In genomic region chr19:36815396-36816271, GRCm38 (mm10) we compare ENCODE assay signal across 8 mouse cellular contexts. TPM values are rescaled to one million over a fixed set of nuclear protein-coding genes. Genes with fewer than 3 reads are reported as not detected.
A peak's percentile ranks its signal among the peaks of the same experiment; 100 is the strongest.
DNase-seq lines count a peak whose midpoint lies in the region; ATAC-seq and TF ChIP-seq lines count a peak whose summit lies in the region.

No protein-coding gene starts in this region.

- no peak for TF ChIP-seq POLR2A in liver, adult 2 months (IDR thresholded peaks at IDR 0.05; ENCODE audit: extremely low read depth, insufficient read depth, low read length)

- DNase-seq in liver, adult 2 months (ENCODE audit: extremely low read depth, low read depth, low spot score) = peak; percentile 70
- DNase-seq in liver = no peak
- peak; percentile 27 for DNase-seq in cerebellum, adult 11-12 months
- peak; percentile 93 for DNase-seq in forebrain, embryonic 14.5 days (ENCODE audit: low spot score)
- peak; percentile 90 for DNase-seq in hindbrain, postnatal 0 days (ENCODE audit: low spot score)
- peak; percentile 56 to 60 for DNase-seq in left cerebral cortex, postnatal 14 days (ENCODE audit: low spot score in 2 of 2)
- peak; percentile 69 for DNase-seq in mesoderm, embryonic 11.5 days (ENCODE audit: low read depth, low spot score)

- 17% methylated on average over 32 of the region's 32 CpGs for WGBS in liver, adult 2 months
- WGBS in forebrain, embryonic 14.5 days = 15% methylated on average over 32 of the region's 32 CpGs
- whole genome bisulfite sequencing in hindbrain, postnatal 0 days = 17% methylated on average over 32 of the region's 32 CpGs
- 16% methylated on average over 32 of the region's 32 CpGs for WGBS in stomach, embryonic 16.5 days

- peak overlapping the region; percentile 45 for H3K4me2 ChIP-seq in forebrain, embryonic 14.5 days (ENCODE audit: low read length)
- H3K4me2 ChIP-seq in hindbrain, postnatal 0 days (ENCODE audit: low read depth, low read length) = peak overlapping the region; percentile 47
- peak overlapping the region; percentile 57 for H3K4me2 ChIP-seq in stomach, embryonic 16.5 days (ENCODE audit: low read depth, low read length)

- H3K79me2 ChIP-seq in liver, adult 2 months (ENCODE audit: control insufficient read depth, insufficient read depth, low read length) = no peaks in the 10 kb centered on the region

- H3K27ac ChIP-seq in liver, adult 2 months (replicated peaks; ENCODE audit: insufficient read depth, low read depth, low read length) = no peak overlapping the region
- no peak overlapping the region for H3K27ac ChIP-seq in forebrain, embryonic 14.5 days (ENCODE audit: low read depth, low read length)
- no peak overlapping the region for H3K27ac ChIP-seq in hindbrain, postnatal 0 days
- H3K27ac ChIP-seq in stomach, embryonic 16.5 days (ENCODE audit: low read length) = no peak overlapping the region

- peaks cover 3% of the 10 kb centered on the region; the same call in 1 of the 2 replicates for H3K4me1 ChIP-seq in liver, adult 2 months (ENCODE audit: control insufficient read depth, insufficient read depth, low read length)
- no peaks in the 10 kb centered on the region for H3K4me1 ChIP-seq in forebrain, embryonic 14.5 days (ENCODE audit: control insufficient read depth, insufficient read depth, low read length)
- no peaks in the 10 kb centered on the region for H3K4me1 ChIP-seq in hindbrain, postnatal 0 days (ENCODE audit: insufficient read depth, low read length)
- peaks cover 8% of the 10 kb centered on the region for H3K4me1 ChIP-seq in stomach, embryonic 16.5 days (ENCODE audit: control insufficient read depth, insufficient read depth, low read length)

- H3K27me3 ChIP-seq in liver, adult 2 months (ENCODE audit: control insufficient read depth, insufficient read depth, low read length) = peaks cover 3% of the 10 kb centered on the region; the same call in 1 of the 2 replicates
- no peaks in the 10 kb centered on the region for H3K27me3 ChIP-seq in forebrain, embryonic 14.5 days (replicated peaks; ENCODE audit: control insufficient read depth, insufficient read depth, low read length)
- no peaks in the 10 kb centered on the region for H3K27me3 ChIP-seq in hindbrain, postnatal 0 days (ENCODE audit: insufficient read depth, low read length)
- H3K27me3 ChIP-seq in stomach, embryonic 16.5 days (ENCODE audit: control insufficient read depth, insufficient read depth, low read length) = no peaks in the 10 kb centered on the region

- H3K4me3 ChIP-seq in liver, adult 2 months (ENCODE audit: insufficient read depth, low read depth, low read length) = no peak overlapping the region
- H3K4me3 ChIP-seq in forebrain, embryonic 14.5 days (ENCODE audit: low read depth, low read length) = no peak overlapping the region
- H3K4me3 ChIP-seq in hindbrain, postnatal 0 days (ENCODE audit: low read length) = peak overlapping the region; percentile 6; the same call in 1 of the 2 replicates
- H3K4me3 ChIP-seq in stomach, embryonic 16.5 days (replicated peaks; ENCODE audit: low read length) = peak overlapping the region; percentile 37

- peak; percentile 42 for TF ChIP-seq CTCF in liver, adult 2 months (IDR thresholded peaks at IDR 0.05; ENCODE audit: low read depth, low read length)
- TF ChIP-seq CTCF in hindbrain, postnatal 0 days (IDR thresholded peaks at IDR 0.05; ENCODE audit: low read depth) = peak; percentile 81

- no peaks in the 10 kb centered on the region for H3K36me3 ChIP-seq in liver, adult 2 months (ENCODE audit: control insufficient read depth, insufficient read depth, low read length)
- H3K36me3 ChIP-seq in forebrain, embryonic 14.5 days (ENCODE audit: control insufficient read depth, insufficient read depth, low read length) = no peaks in the 10 kb centered on the region
- no peaks in the 10 kb centered on the region for H3K36me3 ChIP-seq in hindbrain, postnatal 0 days (ENCODE audit: insufficient read depth, low read length)
- H3K36me3 ChIP-seq in stomach, embryonic 16.5 days (ENCODE audit: control insufficient read depth, insufficient read depth, low read length) = no peaks in the 10 kb centered on the region

- intact Hi-C loops in left cerebral cortex, postnatal 14 days (cut with DNase I) = loop anchor here (2.0 kb wide), 1 partner anchor 103 kb away; the partner anchor contains the start of gene Fgfbp3

- no peaks in the 10 kb centered on the region for H3K9me3 ChIP-seq in forebrain, embryonic 14.5 days (replicated peaks; ENCODE audit: control insufficient read depth, low read length)
- no peaks in the 10 kb centered on the region for H3K9me3 ChIP-seq in hindbrain, postnatal 0 days (ENCODE audit: low read length)
- H3K9me3 ChIP-seq in stomach, embryonic 16.5 days (replicated peaks; ENCODE audit: control insufficient read depth, low read length) = no peaks in the 10 kb centered on the region

- ATAC-seq in forebrain, embryonic 14.5 days = peak; percentile 73; the same call in 1 of the 2 replicates
- peak; percentile 66 for ATAC-seq in hindbrain, postnatal 0 days
- peak; percentile 78; the same call in 1 of the 2 replicates for ATAC-seq in stomach, embryonic 16.5 days (ENCODE audit: insufficient read depth, low FRiP score)

- peak overlapping the region; percentile 55; the same call in 1 of the 2 replicates for H3K9ac ChIP-seq in liver, adult 2 months (ENCODE audit: low read depth, low read length)
- H3K9ac ChIP-seq in forebrain, embryonic 14.5 days (ENCODE audit: low read length) = peak overlapping the region; percentile 41
- no peak overlapping the region for H3K9ac ChIP-seq in hindbrain, postnatal 0 days (replicated peaks; ENCODE audit: low read length)
- H3K9ac ChIP-seq in stomach, embryonic 16.5 days (ENCODE audit: low read length) = peak overlapping the region; percentile 63

RNA-seq across cellular contexts. Expression of gene Tnks2, which starts 18.4 kb away (rescaled TPM):
- total RNA-seq in liver, adult 2 months (2014; rRNA removed) = 50.9 and 55.2 TPM in 2 replicates
- 6.3 and 8.6 TPM in 2 replicates for polyA plus RNA-seq in liver, adult 2 months (2012; rRNA removed)
- 50.0 and 50.7 TPM in 2 replicates for polyA plus RNA-seq in forebrain, embryonic 14.5 days (2014; fragmentation: Nextera tagmentation; extraction: Ambion mirVana)
- total RNA-seq in hindbrain, postnatal 0 days (2014; rRNA removed) = 128 and 138 TPM in 2 replicates
- 26.1 and 28.7 TPM in 2 replicates for polyA plus RNA-seq in hindbrain, postnatal 0 days (2015; fragmentation: Nextera tagmentation; extraction: Ambion mirVana)
- total RNA-seq in left cerebral cortex, postnatal 14 days (2021) = 100 to 1,000 TPM; 140 to 149 TPM
- 19.7 and 20.6 TPM in 2 replicates for polyA plus RNA-seq in stomach, embryonic 16.5 days (2015; fragmentation: Nextera tagmentation; extraction: Ambion mirVana)

Comparison
In these comparisons a context has a peak if more than half of its experiments do, and no peak if none do; other contexts are left out.
1. H3K4me3 ChIP-seq: peak in hindbrain, postnatal 0 days (single experiment) and stomach, embryonic 16.5 days (single experiment); none in liver, adult 2 months (single experiment) and forebrain, embryonic 14.5 days (single experiment).
2. Peak in every context shown above with its lines, with median percentiles within 50 percentile points of each other: ATAC-seq and H3K4me2 ChIP-seq.